Mouse (Mus musculus) layer of hippocampus, postnatal 10 days (tissue): ENCODE data around the gene Fut2. TPM values are rescaled to one million over a fixed set of nuclear protein-coding genes. Genes with fewer than 3 reads are reported as not detected.

Experiments
- DNase-seq, 2 experiments: peaks; one replicate each; pipeline ENCODE4 v3.0.0; 2021; ENCODE audit warnings: low spot score in 2 of 2
- total RNA-seq, 2 experiments: library from RNA; stranded (reverse); gene quantifications; 2 replicates each; pipeline ENCODE4 v1.2.3; 2021

Fut2 gene
- total RNA-seq, 2 experiments from 2014 or later, result 0.22 TPM; not detected in 1

DNA sequence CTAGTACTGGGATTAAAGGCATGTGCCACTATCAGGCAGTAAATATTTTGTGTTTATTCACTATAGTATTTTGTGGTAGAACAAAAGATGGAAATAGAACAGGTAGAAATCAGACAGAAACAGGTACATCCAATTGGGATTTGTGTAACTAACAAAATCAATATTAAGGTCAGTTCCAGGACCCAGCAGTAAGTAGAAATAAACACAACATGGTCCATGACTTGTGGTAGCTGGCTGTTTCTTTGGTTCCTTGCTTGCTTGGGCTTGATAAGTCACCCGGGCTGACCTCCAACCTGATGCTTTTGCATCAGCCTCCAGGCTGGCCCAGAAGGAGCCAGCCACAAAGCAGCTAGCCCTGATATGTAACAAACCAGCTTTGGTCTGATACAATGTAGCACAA is 56.7 kb downstream of the Fut2 start:
- DNase-seq, result no peak

- DNase-seq, result no peak
Measured at GRCm38 (mm10) chr7:45605704-45606289, 60.4 kb downstream of the Fut2 start.

- DNase-seq, result no peak
Measured at GRCm38 (mm10) chr7:45598960-45599879, 67.0 kb downstream of the Fut2 start.

Other genes starting within 250 kb of the Fut2 start
- under 1 TPM in 1 of 2 experiments, not detected in 1; 0.75 TPM for gene Lhb, start 245.6 kb downstream of the Fut2 start, total RNA-seq
- gene Gys1, start 231.6 kb downstream of the Fut2 start, total RNA-seq, result 10 to 100 TPM; 18.9 to 20.9 TPM
- 10 to 100 TPM; 44.5 to 44.9 TPM for gene Ruvbl2, start 228.3 kb downstream of the Fut2 start, total RNA-seq
- gene Ftl1, start 206.5 kb downstream of the Fut2 start, total RNA-seq, result 100 to 1,000 TPM; 429 to 433 TPM
- gene Bax, start 199.5 kb downstream of the Fut2 start, total RNA-seq, result 100 to 1,000 TPM; 103 to 123 TPM
- gene Tulp2, start 184.5 kb downstream of the Fut2 start, total RNA-seq, result under 1 TPM in 1 of 2 experiments, not detected in 1; 0.23 TPM
- gene Gm45808, start 179.6 kb downstream of the Fut2 start, total RNA-seq, result 1 to 10 TPM; 1.2 to 1.4 TPM
- gene Dhdh, start 177.6 kb downstream of the Fut2 start, total RNA-seq, result 1 to 10 TPM; 2.0 to 2.6 TPM
- gene Nucb1, start 156.0 kb downstream of the Fut2 start, total RNA-seq, result 100 to 1,000 TPM; 107 to 117 TPM
- 10 to 100 TPM; 23.6 to 29.3 TPM for gene Ppp1r15a, start 140.1 kb downstream of the Fut2 start, total RNA-seq
- gene Plekha4, start 140.1 kb downstream of the Fut2 start, total RNA-seq, result under 1 TPM; 0.80 to 0.94 TPM
- not detected for gene Hsd17b14, start 111.5 kb downstream of the Fut2 start, total RNA-seq
- gene Bcat2, start 96.2 kb downstream of the Fut2 start, total RNA-seq, result 10 to 100 TPM; 20.8 to 22.9 TPM
- gene Fgf21, start 50.9 kb downstream of the Fut2 start, total RNA-seq, result not detected
- gene Fut1, start 49.1 kb downstream of the Fut2 start, total RNA-seq, result under 1 TPM; 0.20 to 0.71 TPM
- not detected for gene Izumo1, start 44.6 kb downstream of the Fut2 start, total RNA-seq
- 10 to 100 TPM; 13.9 to 14.5 TPM for gene Rasip1, start 38.9 kb downstream of the Fut2 start, total RNA-seq
- 1 to 10 TPM; 1.7 TPM for gene Mamstr, start 26.4 kb downstream of the Fut2 start, total RNA-seq
- gene Ntn5, start 17.6 kb upstream of the Fut2 start, total RNA-seq, result 1 to 10 TPM in 1 of 2 experiments, under 1 TPM in 1; 0.75 to 1.0 TPM
- gene Sec1, start 28.0 kb upstream of the Fut2 start, total RNA-seq, result under 1 TPM; 0.14 to 0.18 TPM
- gene Car11, start 33.4 kb upstream of the Fut2 start, total RNA-seq, result 100 to 1,000 TPM; 121 to 131 TPM
- 10 to 100 TPM; 37.1 to 43.4 TPM for gene Dbp, start 38.7 kb upstream of the Fut2 start, total RNA-seq
- 100 to 1,000 TPM; 497 to 584 TPM for gene Rpl18, start 49.1 kb upstream of the Fut2 start, total RNA-seq
- gene Sphk2, start 51.6 kb upstream of the Fut2 start, total RNA-seq, result 10 to 100 TPM; 27.3 to 27.7 TPM
- under 1 TPM; 0.34 to 0.51 TPM for gene Fam83e, start 54.8 kb upstream of the Fut2 start, total RNA-seq
- not detected for gene Spaca4, start 59.4 kb upstream of the Fut2 start, total RNA-seq
- 100 to 1,000 TPM; 298 to 311 TPM for gene Lmtk3, start 117.3 kb upstream of the Fut2 start, total RNA-seq
- 10 to 100 TPM; 11.8 to 12.0 TPM for gene Sult2b1, start 118.3 kb upstream of the Fut2 start, total RNA-seq
- gene Cyth2, start 148.2 kb upstream of the Fut2 start, total RNA-seq, result 100 to 1,000 TPM; 180 to 184 TPM
- gene Kcnj14, start 158.4 kb upstream of the Fut2 start, total RNA-seq, result 1 to 10 TPM; 2.0 to 2.6 TPM
- 10 to 100 TPM; 27.0 to 27.3 TPM for gene Grwd1, start 164.6 kb upstream of the Fut2 start, total RNA-seq
- 10 to 100 TPM; 85.4 to 99.2 TPM for gene Kdelr1, start 206.4 kb upstream of the Fut2 start, total RNA-seq
- 10 to 100 TPM; 32.1 to 33.4 TPM for gene Grin2d, start 212.0 kb upstream of the Fut2 start, total RNA-seq
- under 1 TPM in 1 of 2 experiments, not detected in 1; 0.40 TPM for gene Syngr4, start 230.3 kb upstream of the Fut2 start, total RNA-seq
- 10 to 100 TPM; 23.9 TPM for gene Tmem143, start 230.5 kb upstream of the Fut2 start, total RNA-seq